Mouse (Mus musculus) lung, adult 2 months (tissue): ENCODE measurements at regions not wholly inside any gene's neighbourhood (a gene's known extent, or its start where the extent isn't known, plus 50 kb on each side); places are given as distances from the start of the nearest gene placed in this dataset.

ENCODE experiments used
- DNase-seq: peaks from one replicate; pipeline ENCODE4 v3.0.0; 2022
- H3K4me1 ChIP-seq: fragments of 200-500 bp; 2 replicates; pipeline ENCODE4 v1.6.1; 2011; ENCODE audit warnings: low read length; ENCODE audit not compliant: control insufficient read depth, insufficient read depth
- H3K4me3 ChIP-seq: fragments of 200-500 bp; replicated peaks from 2 replicates; pipeline ENCODE3; 2011; ENCODE audit warnings: low read depth, mild to moderate bottlenecking, control low read depth, low read length; ENCODE audit errors: extremely low read depth
- CTCF ChIP-seq: fragments of 200-500 bp; IDR thresholded peaks from 2 replicates; pipeline ENCODE4 v1.5.1; 2011; ENCODE audit warnings: mild to moderate bottlenecking, low read length, control low read depth; ENCODE audit not compliant: insufficient read depth
- POLR2A ChIP-seq: fragments of 200-500 bp; IDR thresholded peaks from 2 replicates; pipeline ENCODE4 v1.6.1; 2011; ENCODE audit warnings: low read depth, mild to moderate bottlenecking, control low read depth, low read length, borderline replicate concordance; ENCODE audit errors: extremely low read depth
- WGBS: fragments of 180-500 bp; shearing (Covaris S2); methylation state at CpG from one replicate; pipeline ENCODE4 v1.1.7; 2018; 5-methylcytosine and 5-hydroxymethylcytosine counted together

- Histone ChIP-seq H3K4me3 (no peak overlapping the region), H3K4me1 (no peaks in the 10 kb centered on the region)
- 66% methylated on average over 3 of the region's 3 CpGs for WGBS
- no peak for TF ChIP-seq POLR2A
- no peak for TF ChIP-seq CTCF
- DNase-seq, result no peak
These were observed 433.2 kb downstream of the Gsdmc2 start for GRCm38 (mm10) chr15:63411771-63412118.

- TF ChIP-seq POLR2A (no peak), CTCF (no peak)
- Histone ChIP-seq H3K4me1 (no peaks in the 10 kb centered on the region), H3K4me3 (no peak overlapping the region)
- 61% methylated on average over 11 of the region's 11 CpGs for WGBS
- no peak for DNase-seq
These were observed 433.8 kb downstream of the Gsdmc2 start for GRCm38 (mm10) chr15:63410994-63411770.

- TF ChIP-seq CTCF (no peak), POLR2A (no peak)
- H3K4me1 ChIP-seq, result no peaks in the 10 kb centered on the region
- no peak overlapping the region for H3K4me3 ChIP-seq
- WGBS, result 63% methylated on average over 3 of the region's 3 CpGs
- DNase-seq, result no peak
These were observed 444.5 kb downstream of the Gsdmc2 start for GRCm38 (mm10) chr15:63400445-63400844.

- WGBS, result 79% methylated on average over 1 of the region's 1 CpGs
- TF ChIP-seq POLR2A (no peak), CTCF (no peak)
- no peak for DNase-seq
- H3K4me3 ChIP-seq, result no peak overlapping the region
- H3K4me1 ChIP-seq, result no peaks in the 10 kb centered on the region
These were observed 445.0 kb downstream of the Gsdmc2 start for GRCm38 (mm10) chr15:63400011-63400410.

- TF ChIP-seq CTCF (no peak), POLR2A (no peak)
- Histone ChIP-seq H3K4me1 (no peaks in the 10 kb centered on the region), H3K4me3 (no peak overlapping the region)
- 88% methylated on average over 3 of the region's 3 CpGs for WGBS
- DNase-seq, result no peak
These were observed 447.5 kb downstream of the Gsdmc2 start for GRCm38 (mm10) chr15:63397485-63397884.

GRCm38 (mm10) chr15:63377258-63377657, 467.7 kb downstream of the Gsdmc2 start:
- DNase-seq, result no peak
- H3K4me1 ChIP-seq, result no peaks in the 10 kb centered on the region
- TF ChIP-seq POLR2A (no peak), CTCF (no peak)
- 88% methylated on average over 2 of the region's 2 CpGs for WGBS
- H3K4me3 ChIP-seq, result no peak overlapping the region

GRCm38 (mm10) chr15:63371328-63372023, 473.5 kb downstream of the Gsdmc2 start:
- 69% methylated on average over 4 of the region's 4 CpGs for WGBS

GRCm38 (mm10) chr15:63364473-63364872, 480.5 kb downstream of the Gsdmc2 start:
- no peak for TF ChIP-seq CTCF
- TF ChIP-seq POLR2A, result no peak
- no peaks in the 10 kb centered on the region for H3K4me1 ChIP-seq
- H3K4me3 ChIP-seq, result no peak overlapping the region
- 67% methylated on average over 1 of the region's 1 CpGs for WGBS
- DNase-seq, result no peak

More at GRCm38 (mm10) chr15:63371328-63372023, 473.5 kb downstream of the Gsdmc2 start:
- DNase-seq, result no peak
- Histone ChIP-seq H3K4me3 (no peak overlapping the region), H3K4me1 (no peaks in the 10 kb centered on the region)
- TF ChIP-seq CTCF, result no peak
- TF ChIP-seq POLR2A, result no peak

- WGBS, result 49% methylated on average over 7 of the region's 7 CpGs
These were observed 484.6 kb downstream of the Gsdmc2 start for GRCm38 (mm10) chr15:63360402-63360801.

GRCm38 (mm10) chr15:63341730-63342129, 503.2 kb downstream of the Gsdmc2 start:
- no peak for DNase-seq
- no peaks in the 10 kb centered on the region; the same call in 1 of the 2 replicates for H3K4me1 ChIP-seq
- no peak overlapping the region for H3K4me3 ChIP-seq
- no peak for TF ChIP-seq POLR2A
- no peak for TF ChIP-seq CTCF
- 47% methylated on average over 2 of the region's 2 CpGs for WGBS

More at GRCm38 (mm10) chr15:63360402-63360801, 484.6 kb downstream of the Gsdmc2 start:
- TF ChIP-seq CTCF, result no peak
- TF ChIP-seq POLR2A, result no peak
- DNase-seq, result no peak
- H3K4me3 ChIP-seq, result no peak overlapping the region
- H3K4me1 ChIP-seq, result no peaks in the 10 kb centered on the region
